Mouse (Mus musculus) ES-E14 (cell line): ENCODE measurements at regions not wholly inside any gene's neighbourhood (a gene's known extent, or its start where the extent isn't known, plus 50 kb on each side); places are given as distances from the start of the nearest gene placed in this dataset.

Source experiments
- DNase-seq: peaks from one replicate; pipeline ENCODE4 v3.0.0-alpha.2; 2013; ENCODE audit warnings: low read depth, low spot score
- H3K27ac ChIP-seq: 2 replicates; pipeline ENCODE4 v1.5.1; 2012; ENCODE audit warnings: low read depth, mild to moderate bottlenecking, low read length, moderate library complexity, mixed read lengths; ENCODE audit not compliant: poor library complexity, insufficient read depth, severe bottlenecking
- H3K36me3 ChIP-seq: 2 replicates; pipeline ENCODE4 v1.6.1; 2012; ENCODE audit warnings: mild to moderate bottlenecking, low read length, moderate library complexity, mixed read lengths; ENCODE audit not compliant: control insufficient read depth, poor library complexity, insufficient read depth, severe bottlenecking
- H3K4me1 ChIP-seq, 2 experiments: fragments of 150-350 bp in 1 of 2; sonication (generic) in 1 of 2; 2 replicates each; pipeline ENCODE4 v1.6.1; 2012; ENCODE audit warnings: low read length in 2 of 2, mild to moderate bottlenecking in 1 of 2, mixed read lengths in 1 of 2; ENCODE audit not compliant: control insufficient read depth in 2 of 2, insufficient read depth in 2 of 2, poor library complexity in 1 of 2
- H3K4me3 ChIP-seq, 2 experiments: fragments of 150-350 bp in 1 of 2; sonication (generic) in 1 of 2; 2 replicates each; pipeline ENCODE4 v1.5.1; 2012; ENCODE audit warnings: low read length in 2 of 2, low read depth in 1 of 2, mild to moderate bottlenecking in 1 of 2, mixed read lengths in 1 of 2; ENCODE audit not compliant: insufficient read depth in 1 of 2, poor library complexity in 1 of 2, severe bottlenecking in 1 of 2
- H3K9ac ChIP-seq: 2 replicates; pipeline ENCODE4 v1.6.1; 2012; ENCODE audit warnings: low read depth, mild to moderate bottlenecking, low read length, mixed read lengths; ENCODE audit not compliant: poor library complexity, insufficient read depth, severe bottlenecking
- H3K9me3 ChIP-seq: fragments of 150-350 bp; sonication (generic); 2 replicates; pipeline ENCODE4 v1.6.1; 2012; ENCODE audit warnings: low read depth, mild to moderate bottlenecking, low read length; ENCODE audit not compliant: control insufficient read depth, insufficient read depth
- CHD2 ChIP-seq: IDR thresholded peaks from 2 replicates; pipeline ENCODE4 v1.6.1; 2014; ENCODE audit warnings: mild to moderate bottlenecking, low read depth, low read length, inconsistent platforms
- HCFC1 ChIP-seq: IDR thresholded peaks from 2 replicates; pipeline ENCODE4 v1.6.1; 2012; ENCODE audit warnings: low read length, inconsistent platforms, borderline replicate concordance; ENCODE audit not compliant: insufficient read depth
- MAFK ChIP-seq: IDR thresholded peaks from 2 replicates; pipeline ENCODE4 v1.6.1; 2014; ENCODE audit warnings: mild to moderate bottlenecking, low read depth, low read length, inconsistent platforms; ENCODE audit not compliant: insufficient read depth
- ZC3H11A ChIP-seq: IDR thresholded peaks from 2 replicates; pipeline ENCODE4 v1.6.1; 2012; ENCODE audit warnings: low read depth, mild to moderate bottlenecking, inconsistent platforms, low read length, borderline replicate concordance
- ZNF384 ChIP-seq: IDR thresholded peaks from 2 replicates; pipeline ENCODE4 v1.6.1; 2012; ENCODE audit warnings: low read depth, low read length, inconsistent platforms
- in situ Hi-C, 2 experiments: fragments of 600-800 bp; cut with MboI; formaldehyde crosslinking; loops; one replicate each; pipeline ENCODE4 v1.15.1; 2025; ENCODE audit warnings: low sequenced_read_pairs in 2 of 2, inconsistent platforms in 1 of 2; ENCODE audit not compliant: unreplicated experiment in 2 of 2

DNA sequence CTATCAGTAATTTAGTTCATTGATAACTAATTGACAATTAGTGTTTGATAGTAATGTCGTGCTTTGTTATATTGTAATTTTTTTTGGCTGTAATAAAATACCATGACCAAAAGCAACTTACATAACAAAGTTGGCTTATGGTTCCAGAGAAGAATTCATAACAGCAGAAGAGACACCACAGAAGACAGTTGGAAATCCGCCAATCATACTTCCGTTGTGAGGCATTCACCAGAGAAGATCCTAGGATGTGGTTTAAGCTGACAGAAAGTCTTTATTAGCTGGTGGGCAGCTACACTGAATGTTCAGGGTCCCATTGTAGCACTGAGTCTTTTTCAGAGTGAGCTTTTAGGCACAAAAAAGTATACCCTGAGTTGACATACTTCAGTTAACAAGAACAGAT lies 109.9 kb downstream of the Sec23a start:
- Histone ChIP-seq H3K4me1 (no peaks in the 10 kb centered on the region), H3K9ac (no peak overlapping the region), H3K36me3 (no peaks in the 10 kb centered on the region), H3K9me3 (no peaks in the 10 kb centered on the region), H3K27ac (no peak overlapping the region), H3K4me3 (no peak overlapping the region)
- in situ Hi-C loops = no loop called here
- TF ChIP-seq ZC3H11A (no peak), HCFC1 (no peak), ZNF384 (no peak), CHD2 (no peak), MAFK (no peak)
- no peak for DNase-seq

DNA sequence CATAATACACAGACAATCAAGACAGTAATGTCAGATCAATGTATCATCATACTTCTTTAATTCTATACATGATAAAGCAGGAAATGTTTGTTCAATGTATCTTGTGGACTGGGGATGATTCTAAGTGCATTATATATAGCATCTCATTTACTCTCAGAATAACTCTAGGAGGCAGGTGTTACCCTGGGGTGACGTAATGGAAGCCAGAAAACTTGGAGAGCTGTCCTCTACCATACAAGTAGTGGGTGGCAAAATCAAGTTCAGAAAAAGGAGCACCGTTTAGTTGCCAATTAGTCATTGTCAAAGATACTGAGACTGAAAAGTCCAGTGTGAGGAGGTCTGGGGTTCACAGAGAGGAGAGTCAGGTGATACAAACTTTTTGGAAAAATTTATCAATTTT lies 136.0 kb downstream of the Sec23a start:
- no peak overlapping the region for H3K27ac ChIP-seq
- no peak for TF ChIP-seq ZC3H11A
- no peak for TF ChIP-seq CHD2
- no peak for TF ChIP-seq ZNF384
- TF ChIP-seq MAFK = no peak
- TF ChIP-seq HCFC1 = no peak
- in situ Hi-C loops = no loop called here
- H3K4me3 ChIP-seq = no peak overlapping the region
- no peaks in the 10 kb centered on the region for H3K36me3 ChIP-seq
- no peaks in the 10 kb centered on the region for H3K4me1 ChIP-seq
- DNase-seq = no peak
- H3K9me3 ChIP-seq = no peaks in the 10 kb centered on the region
- H3K9ac ChIP-seq = no peak overlapping the region

DNA sequence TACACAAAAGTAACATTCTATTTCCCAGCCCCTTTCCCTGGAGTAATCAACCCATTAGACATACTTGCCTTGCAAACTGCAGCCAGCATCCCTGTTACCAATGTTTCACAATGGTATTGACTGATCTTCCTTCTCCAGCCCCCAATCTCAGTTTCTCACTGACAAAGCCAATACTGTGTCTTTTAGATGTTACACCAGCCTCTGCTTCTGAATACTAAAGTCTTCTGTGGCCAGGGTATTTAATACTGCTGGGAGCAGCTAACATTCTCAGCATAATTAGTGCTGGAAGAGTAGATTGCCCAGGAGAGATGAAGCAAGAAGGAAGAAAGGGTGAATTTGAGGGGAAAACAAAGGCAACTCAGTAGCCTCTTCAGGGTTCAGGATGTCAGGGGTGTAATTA lies 139.4 kb downstream of the Sec23a start:
- H3K9ac ChIP-seq = no peak overlapping the region
- DNase-seq = no peak
- no peaks in the 10 kb centered on the region for H3K4me1 ChIP-seq
- no peaks in the 10 kb centered on the region for H3K36me3 ChIP-seq
- TF ChIP-seq ZC3H11A = no peak
- no peak for TF ChIP-seq CHD2
- no peak for TF ChIP-seq HCFC1
- no peak for TF ChIP-seq ZNF384
- no peak for TF ChIP-seq MAFK
- in situ Hi-C loops = no loop called here
- H3K27ac ChIP-seq = no peak overlapping the region
- no peaks in the 10 kb centered on the region for H3K9me3 ChIP-seq
- H3K4me3 ChIP-seq = no peak overlapping the region

DNA sequence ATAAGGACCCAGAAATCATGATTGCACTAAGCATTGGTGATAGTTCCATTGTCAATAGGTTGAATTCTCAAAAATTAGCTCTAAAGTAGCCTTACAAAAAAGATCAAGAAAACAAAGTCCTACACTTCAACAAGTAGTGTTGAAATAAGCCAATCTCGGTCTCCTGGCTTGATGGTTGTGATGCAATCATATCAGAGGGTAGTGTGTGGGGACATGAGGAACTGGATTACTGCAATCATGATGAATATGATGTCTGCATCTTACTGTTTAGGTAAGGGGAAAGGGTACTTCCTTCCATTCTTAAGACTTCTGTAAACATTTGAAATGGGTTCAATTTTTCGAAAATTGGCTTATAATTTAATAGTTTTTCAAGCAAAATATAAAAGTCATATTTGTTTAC lies 155.3 kb downstream of the Sec23a start:
- in situ Hi-C loops = no loop called here
- Histone ChIP-seq H3K4me3 (no peak overlapping the region), H3K9ac (no peak overlapping the region), H3K9me3 (no peaks in the 10 kb centered on the region), H3K27ac (no peak overlapping the region), H3K36me3 (no peaks in the 10 kb centered on the region), H3K4me1 (peaks cover 0 to 2% of the 10 kb centered on the region in 2 experiments; a peak in 2 of 4 replicates)
- DNase-seq = no peak
- no peak for TF ChIP-seq CHD2
- no peak for TF ChIP-seq HCFC1

DNA sequence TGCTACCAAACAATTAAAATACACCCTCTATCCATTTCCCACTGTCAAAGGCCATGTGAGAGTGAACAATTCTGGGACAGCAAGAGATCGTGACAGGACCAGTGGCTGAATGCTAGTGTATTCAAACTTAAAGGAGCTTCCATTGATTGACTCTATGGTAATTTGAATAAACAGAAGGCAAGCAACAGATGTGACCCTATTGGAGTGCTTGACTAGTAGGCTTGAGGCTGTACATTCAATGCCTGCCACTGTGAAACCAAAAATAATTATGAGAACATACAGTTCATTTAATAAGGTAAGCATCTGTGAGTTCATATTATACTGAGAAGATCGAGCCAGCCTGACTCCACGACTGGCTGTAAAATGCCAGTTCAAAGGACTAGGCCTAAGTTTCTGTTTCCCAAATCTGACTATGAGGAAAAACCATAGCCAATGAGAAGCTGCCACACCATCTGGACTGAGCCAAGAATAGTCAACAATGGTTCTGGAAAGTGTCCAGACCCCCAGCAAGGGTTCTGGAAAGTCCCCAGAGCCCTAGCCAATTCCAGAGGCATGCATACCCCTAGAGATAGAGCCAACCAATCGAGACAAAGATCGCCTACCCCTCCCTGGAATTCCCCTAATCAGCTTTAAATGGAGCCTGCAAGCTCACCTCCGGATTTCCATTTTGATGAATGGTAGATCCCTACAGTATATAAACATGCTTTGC lies 160.0 kb downstream of the Sec23a start:
- TF ChIP-seq ZNF384 = no peak
- TF ChIP-seq ZC3H11A = no peak
- TF ChIP-seq HCFC1 = no peak
- TF ChIP-seq MAFK = 0 out of 2 replicates have a peak, but pooled peaks have one; percentile 2
- TF ChIP-seq CHD2 = no peak
- Histone ChIP-seq H3K4me1 (peaks cover 0 to 2% of the 10 kb centered on the region in 2 experiments; a peak in 2 of 4 replicates), H3K9me3 (no peaks in the 10 kb centered on the region), H3K27ac (no peak overlapping the region), H3K9ac (no peak overlapping the region), H3K4me3 (no peak overlapping the region), H3K36me3 (no peaks in the 10 kb centered on the region)
- no peak for DNase-seq
- in situ Hi-C loops = no loop called here
